Mouse (Mus musculus) lung, embryonic 14.5 days (tissue): ENCODE data around the gene Fuom. TPM values are rescaled to one million over a fixed set of nuclear protein-coding genes. Genes with fewer than 3 reads are reported as not detected.
A peak's percentile ranks its signal among the peaks of the same experiment; 100 is the strongest.

Experiments
- ATAC-seq: fragments of 200-750 bp; cut with Nextera tagmentation; 2 replicates; pipeline ENCODE4 v1.8.0; 2017; ENCODE audit warnings: mild to moderate bottlenecking, moderate TSS enrichment, moderate library complexity; ENCODE audit not compliant: insufficient read depth
- DNase-seq: peaks from one replicate; pipeline ENCODE4 v3.0.0-alpha.2; 2015
- H3K27ac ChIP-seq: fragments of 300-500 bp; sonication (generic); 2 replicates; pipeline ENCODE4 v1.5.1; 2014; ENCODE audit warnings: low read depth, mild to moderate bottlenecking, moderate library complexity
- H3K27me3 ChIP-seq: fragments of 300-500 bp; sonication (generic); 2 replicates; pipeline ENCODE4 v1.6.1; 2014; ENCODE audit warnings: low read length, control low read depth; ENCODE audit not compliant: insufficient read depth
- H3K36me3 ChIP-seq: fragments of 300-500 bp; sonication (generic); 2 replicates; pipeline ENCODE4 v1.6.1; 2014; ENCODE audit warnings: control low read depth; ENCODE audit not compliant: insufficient read depth
- H3K4me1 ChIP-seq: fragments of 300-500 bp; sonication (generic); 2 replicates; pipeline ENCODE4 v1.6.1; 2014; ENCODE audit warnings: antibody characterized with exemption, control low read depth; ENCODE audit not compliant: insufficient read depth
- H3K4me2 ChIP-seq: fragments of 300-500 bp; sonication (generic); 2 replicates; pipeline ENCODE4 v1.6.1; 2014; ENCODE audit warnings: mild to moderate bottlenecking
- H3K4me3 ChIP-seq: fragments of 300-500 bp; sonication (generic); 2 replicates; pipeline ENCODE4 v1.5.1; 2014; ENCODE audit warnings: low read depth, low read length
- H3K9ac ChIP-seq: fragments of 300-500 bp; sonication (generic); 2 replicates; pipeline ENCODE4 v1.6.1; 2014
- H3K9me3 ChIP-seq: fragments of 300-500 bp; sonication (generic); 2 replicates; pipeline ENCODE4 v1.6.1; 2016; ENCODE audit warnings: low read depth, low read length, control low read depth
- CTCF ChIP-seq: IDR thresholded peaks from 2 replicates; pipeline ENCODE4 v1.5.1; 2016; ENCODE audit warnings: antibody characterized with exemption, low read depth
- WGBS: fragments of 180-500 bp; shearing (Covaris S2); extraction: QIAGEN DNeasy Blood & Tissue Kit; methylation state at CpG from one replicate; pipeline ENCODE4 v1.1.7; 2014; 5-methylcytosine and 5-hydroxymethylcytosine counted together
- polyA plus RNA-seq: library from polyadenylated mRNA; unstranded; fragments of >200 nt; fragmentation: Nextera tagmentation; extraction: Ambion mirVana; gene quantifications from 2 replicates; pipeline ENCODE4 v1.2.1, GENCODE M21; 2014

Gene Fuom
- polyA plus RNA-seq, 1 experiment from 2014 or later, result 10.5 TPM

- Histone ChIP-seq H3K4me2 (no peak overlapping the region), H3K9ac (no peak overlapping the region), H3K27ac (no peak overlapping the region), H3K4me1 (no peaks in the 10 kb centered on the region), H3K36me3 (no peaks in the 10 kb centered on the region), H3K27me3 (no peaks in the 10 kb centered on the region), H3K4me3 (no peak overlapping the region), H3K9me3 (no peaks in the 10 kb centered on the region)
- ATAC-seq (no peak), DNase-seq (no peak)
- TF ChIP-seq CTCF, result no peak
Measured at GRCm38 (mm10) chr7:140096055-140096454, 6.2 kb downstream of the Fuom start.

- WGBS, result 35% methylated on average over 1 of the region's 1 CpGs
- Histone ChIP-seq H3K4me1 (no peaks in the 10 kb centered on the region), H3K9ac (no peak overlapping the region), H3K36me3 (no peaks in the 10 kb centered on the region), H3K27me3 (no peaks in the 10 kb centered on the region), H3K9me3 (no peaks in the 10 kb centered on the region), H3K27ac (no peak overlapping the region), H3K4me2 (no peak overlapping the region), H3K4me3 (no peak overlapping the region)
- ATAC-seq (no peak), DNase-seq (no peak)
- no peak for TF ChIP-seq CTCF
Measured at GRCm38 (mm10) chr7:140095556-140095955, 6.7 kb downstream of the Fuom start.

GRCm38 (mm10) chr7:140094954-140095353, 7.3 kb downstream of the Fuom start:
- ATAC-seq, result peak; percentile 31; the same call in 1 of the 2 replicates

GRCm38 (mm10) chr7:140092924-140093528, 9.2 kb downstream of the Fuom start, which contains the start of gene Prap1:
Prap1 (plus strand) TSS chr7:140093395.
- H3K4me2 ChIP-seq, result no peak within 1 kb of the TSS
- DNase-seq (no peak), ATAC-seq (no peak)
- no peaks in the 10 kb centered on the region for H3K9me3 ChIP-seq
- H3K4me3 ChIP-seq, result no peak within 1 kb of the TSS
- no peaks in the 10 kb centered on the region for H3K27me3 ChIP-seq
- TF ChIP-seq CTCF, result no peak
- WGBS, result 70% methylated on average over 5 of the region's 5 CpGs
- H3K9ac ChIP-seq, result no peak within 1 kb of the TSS
- H3K27ac ChIP-seq, result no peak within 1 kb of the TSS
- H3K36me3 ChIP-seq, result no peaks in the 10 kb centered on the region
- H3K4me1 ChIP-seq, result no peaks in the 10 kb centered on the region

More at GRCm38 (mm10) chr7:140094954-140095353, 7.3 kb downstream of the Fuom start:
- no peaks in the 10 kb centered on the region for H3K36me3 ChIP-seq
- no peak overlapping the region for H3K4me3 ChIP-seq
- no peak for DNase-seq
- no peak for TF ChIP-seq CTCF
- H3K4me2 ChIP-seq, result no peak overlapping the region
- no peaks in the 10 kb centered on the region for H3K4me1 ChIP-seq
- H3K27me3 ChIP-seq, result no peaks in the 10 kb centered on the region
- no peak overlapping the region for H3K27ac ChIP-seq
- no peak overlapping the region for H3K9ac ChIP-seq
- no peaks in the 10 kb centered on the region for H3K9me3 ChIP-seq
- 42% methylated on average over 5 of the region's 5 CpGs for WGBS

GRCm38 (mm10) chr7:140090601-140091000, 11.6 kb downstream of the Fuom start:
- WGBS, result 70% methylated on average over 10 of the region's 10 CpGs
- DNase-seq (no peak), ATAC-seq (no peak)
- Histone ChIP-seq H3K4me2 (no peak overlapping the region), H3K9me3 (no peaks in the 10 kb centered on the region), H3K4me3 (no peak overlapping the region), H3K9ac (no peak overlapping the region), H3K27me3 (no peaks in the 10 kb centered on the region), H3K27ac (no peak overlapping the region), H3K36me3 (no peaks in the 10 kb centered on the region), H3K4me1 (no peaks in the 10 kb centered on the region)
- TF ChIP-seq CTCF, result no peak

- DNase-seq, result peak; percentile 59
- Histone ChIP-seq H3K4me3 (no peak within 1 kb of the TSS), H3K27ac (no peak within 1 kb of the TSS), H3K9me3 (no peaks in the 10 kb centered on the region), H3K36me3 (no peaks in the 10 kb centered on the region), H3K4me1 (no peaks in the 10 kb centered on the region), H3K4me2 (no peak within 1 kb of the TSS), H3K9ac (no peak within 1 kb of the TSS), H3K27me3 (peaks cover 26% of the 10 kb centered on the region)
- peak; percentile 29; the same call in 1 of the 2 replicates for ATAC-seq
- TF ChIP-seq CTCF, result peak; percentile 69
- WGBS, result 5% methylated on average over 18 of the region's 18 CpGs
Measured at GRCm38 (mm10) chr7:140082242-140082678, 20.0 kb downstream of the Fuom start, which contains the start of gene Caly. Caly (minus strand) TSS chr7:140082548.

- Histone ChIP-seq H3K9ac (no peak overlapping the region), H3K4me1 (no peaks in the 10 kb centered on the region), H3K9me3 (no peaks in the 10 kb centered on the region), H3K4me2 (no peak overlapping the region), H3K27me3 (peaks cover 26% of the 10 kb centered on the region), H3K36me3 (no peaks in the 10 kb centered on the region), H3K4me3 (no peak overlapping the region), H3K27ac (no peak overlapping the region)
- DNase-seq (no peak), ATAC-seq (peak; percentile 10; the same call in 1 of the 2 replicates)
- WGBS, result 16% methylated on average over 20 of the region's 20 CpGs
- TF ChIP-seq CTCF, result no peak
Measured at GRCm38 (mm10) chr7:140081408-140082241, 20.6 kb downstream of the Fuom start.
